In genomic region chr12:13048168-13048727, GRCm38 (mm10) we compare ENCODE assay signal across 14 mouse cellular contexts.
DNase-seq lines count a peak whose midpoint lies in the region; ATAC-seq lines count a peak whose summit lies in the region.
"Had no signal": no experiment of that assay in that cellular context is flagged by ENCODE, and none has a peak within 500 bp of the region (broad histone marks: within the 10 kb centered on the region; RNA-seq: fewer than 3 reads in every experiment).

No protein-coding gene starts in this region.

- no peaks in the 10 kb centered on the region for H3K36me3 ChIP-seq in embryonic facial prominence, embryonic 14.5 days (ENCODE audit: control insufficient read depth, insufficient read depth, low read length)
- H3K36me3 ChIP-seq: neural tube, embryonic 12.5 days had no signal

- H3K4me2 ChIP-seq in embryonic facial prominence, embryonic 14.5 days (ENCODE audit: low read depth, low read length): no peak overlapping the region
- H3K4me2 ChIP-seq: forebrain, embryonic 13.5 days; neural tube, embryonic 12.5 days had no signal

- no peaks in the 10 kb centered on the region for H3K27me3 ChIP-seq in embryonic facial prominence, embryonic 14.5 days (replicated peaks; ENCODE audit: control insufficient read depth, insufficient read depth, low read length)
- H3K27me3 ChIP-seq: neural tube, embryonic 12.5 days had no signal

- no peak overlapping the region for H3K9ac ChIP-seq in embryonic facial prominence, embryonic 14.5 days (ENCODE audit: low read depth, low read length)
- H3K9ac ChIP-seq: forebrain, embryonic 13.5 days; neural tube, embryonic 12.5 days had no signal

- H3K9me3 ChIP-seq in embryonic facial prominence, embryonic 14.5 days (ENCODE audit: control insufficient read depth, low read length): no peaks in the 10 kb centered on the region
- H3K9me3 ChIP-seq: forebrain, embryonic 13.5 days; neural tube, embryonic 12.5 days had no signal

- DNase-seq in lung, postnatal 36 days: peak; percentile 11
- no peak for DNase-seq in lung, adult 18-20 months
- DNase-seq in embryonic facial prominence, embryonic 14.5 days (ENCODE audit: low spot score): peak; percentile 13
- peak; percentile 69 for DNase-seq in kidney, postnatal 14 days
- DNase-seq in retina, embryonic 14.5 days (ENCODE audit: low spot score): peak; percentile 60
- DNase-seq in gastrocnemius, adult 18-20 months (ENCODE audit: low spot score): no peak
- no peak for DNase-seq in gastrocnemius, postnatal 25 days
- DNase-seq: cerebellum, postnatal 25 days; heart, adult 2 months; layer of hippocampus, postnatal 36 days had no signal

- no peak overlapping the region for H3K4me3 ChIP-seq in embryonic facial prominence, embryonic 14.5 days (ENCODE audit: low read depth, low read length)
- H3K4me3 ChIP-seq: forebrain, embryonic 13.5 days; heart, adult 2 months; neural tube, embryonic 12.5 days had no signal

- peaks cover 9% of the 10 kb centered on the region for H3K4me1 ChIP-seq in embryonic facial prominence, embryonic 14.5 days (ENCODE audit: control insufficient read depth, insufficient read depth, low read length)

- WGBS in embryonic facial prominence, embryonic 14.5 days: 46% methylated on average over 13 of the region's 13 CpGs

- no peak overlapping the region for H3K27ac ChIP-seq in embryonic facial prominence, embryonic 14.5 days (replicated peaks; ENCODE audit: low read depth, low read length)
- H3K27ac ChIP-seq: forebrain, embryonic 13.5 days; heart, adult 2 months; neural tube, embryonic 12.5 days had no signal

- no peak for ATAC-seq in embryonic facial prominence, embryonic 14.5 days (ENCODE audit: low read depth)
- no peak for ATAC-seq in erythroid progenitor cell, adult 5-6 weeks (replicated peaks; ENCODE audit: low FRiP score, poor library complexity, severe bottlenecking)
- ATAC-seq: forebrain, embryonic 13.5 days; hindbrain, embryonic 16.5 days had no signal

Comparison
In these comparisons a context has a peak if more than half of its experiments do, and no peak if none do; other contexts are left out.
1. DNase-seq: peak in lung, postnatal 36 days (single experiment), embryonic facial prominence, embryonic 14.5 days (single experiment), kidney, postnatal 14 days (single experiment) and retina, embryonic 14.5 days (single experiment); none in lung, adult 18-20 months (0 of 2), gastrocnemius, adult 18-20 months (single experiment) and gastrocnemius, postnatal 25 days (single experiment).